Mouse (Mus musculus) hindbrain, embryonic 16.5 days (tissue): ENCODE results near the gene Kctd20. TPM values are rescaled to one million over a fixed set of nuclear protein-coding genes. Genes with fewer than 3 reads are reported as not detected.

Source experiments
- ATAC-seq: fragments of 200-750 bp; cut with Nextera tagmentation; 2 replicates; pipeline ENCODE4 v1.8.0; 2017; ENCODE audit warnings: moderate TSS enrichment, moderate library complexity
- H3K27ac ChIP-seq: fragments of 300-500 bp; sonication (generic); 2 replicates; pipeline ENCODE4 v1.5.1; 2014; ENCODE audit warnings: low read depth, mild to moderate bottlenecking, control low read depth, low read length, moderate library complexity
- H3K27me3 ChIP-seq: fragments of 300-500 bp; sonication (generic); replicated peaks from 2 replicates; pipeline ENCODE4 v1.6.1; 2014; ENCODE audit warnings: low read length; ENCODE audit not compliant: control insufficient read depth, insufficient read depth
- H3K36me3 ChIP-seq: fragments of 300-500 bp; sonication (generic); 2 replicates; pipeline ENCODE4 v1.6.1; 2014; ENCODE audit warnings: mild to moderate bottlenecking, low read length, moderate library complexity, mixed read lengths; ENCODE audit not compliant: control insufficient read depth, insufficient read depth
- H3K4me1 ChIP-seq: fragments of 300-500 bp; sonication (generic); 2 replicates; pipeline ENCODE4 v1.6.1; 2014; ENCODE audit warnings: low read depth, low read length; ENCODE audit not compliant: control insufficient read depth, insufficient read depth
- H3K4me2 ChIP-seq: fragments of 300-500 bp; sonication (generic); 2 replicates; pipeline ENCODE4 v1.6.1; 2014; ENCODE audit warnings: mild to moderate bottlenecking, low read length, control low read depth, moderate library complexity
- H3K4me3 ChIP-seq: fragments of 300-500 bp; sonication (generic); 2 replicates; pipeline ENCODE4 v1.5.1; 2014; ENCODE audit warnings: mild to moderate bottlenecking, low read length, control low read depth, moderate library complexity
- H3K9ac ChIP-seq: fragments of 300-500 bp; sonication (generic); 2 replicates; pipeline ENCODE4 v1.6.1; 2014; ENCODE audit warnings: low read depth, mild to moderate bottlenecking, control low read depth, low read length, moderate library complexity
- H3K9me3 ChIP-seq: fragments of 300-500 bp; sonication (generic); 2 replicates; pipeline ENCODE4 v1.6.1; 2014; ENCODE audit warnings: mild to moderate bottlenecking, low read length, moderate library complexity; ENCODE audit not compliant: control insufficient read depth
- WGBS: fragments of 180-500 bp; shearing (Covaris S2); extraction: QIAGEN DNeasy Blood & Tissue Kit; methylation state at CpG from one replicate; pipeline ENCODE4 v1.1.7; 2014; 5-methylcytosine and 5-hydroxymethylcytosine counted together
- polyA plus RNA-seq: library from polyadenylated mRNA; unstranded; fragments of >200 nt; fragmentation: Nextera tagmentation; extraction: Ambion mirVana; gene quantifications from 2 replicates; pipeline ENCODE4 v1.2.1, GENCODE M21; 2015

Gene Kctd20
- polyA plus RNA-seq, 1 experiment from 2014 or later: 76.5 TPM

DNA sequence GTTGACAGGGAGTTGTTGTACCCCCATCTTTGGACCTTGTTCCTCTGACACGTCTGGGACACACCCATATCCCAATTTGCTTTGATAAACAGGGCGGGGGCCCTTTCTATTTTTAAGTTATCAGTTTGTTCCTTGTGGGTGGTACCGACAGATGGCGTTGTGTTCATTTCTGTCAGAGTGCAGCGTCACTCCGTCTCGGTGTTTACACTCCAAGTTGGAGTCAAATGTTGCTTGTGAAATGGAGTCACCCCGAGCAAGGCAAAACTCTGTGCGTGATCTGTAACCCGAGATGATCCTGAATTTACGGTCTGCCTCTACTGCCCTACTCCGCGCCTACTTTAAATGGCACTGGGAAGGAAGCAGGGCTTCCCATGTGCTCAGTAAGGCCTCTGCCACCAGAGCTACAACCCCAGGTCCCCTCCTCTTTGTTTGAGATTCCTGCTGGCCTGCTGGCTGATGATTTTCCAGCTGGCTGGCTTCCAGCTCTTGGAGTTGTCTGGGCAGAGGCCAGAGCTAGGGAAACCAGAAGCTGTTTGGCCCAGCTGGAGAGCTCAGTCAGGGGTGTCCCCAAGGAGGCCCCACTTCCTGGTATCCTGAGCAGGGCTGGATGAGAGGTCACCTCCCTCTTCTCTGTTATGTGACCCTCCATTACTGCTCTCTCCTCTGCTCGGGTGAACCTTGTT lies 21.2 kb upstream of the Kctd20 start:
- Histone ChIP-seq H3K36me3 (no peaks in the 10 kb centered on the region), H3K27ac (0 out of 2 replicates have a peak overlapping the region, but pooled peaks have one; percentile 44), H3K27me3 (no peaks in the 10 kb centered on the region), H3K9ac (peak overlapping the region; percentile 41; the same call in 1 of the 2 replicates), H3K4me3 (0 out of 2 replicates have a peak overlapping the region, but pooled peaks have one; percentile 5), H3K9me3 (no peaks in the 10 kb centered on the region), H3K4me2 (peak overlapping the region; percentile 37), H3K4me1 (peaks cover 10% of the 10 kb centered on the region)
- WGBS: 21% methylated on average over 14 of the region's 14 CpGs
- ATAC-seq: peak; percentile 71

DNA sequence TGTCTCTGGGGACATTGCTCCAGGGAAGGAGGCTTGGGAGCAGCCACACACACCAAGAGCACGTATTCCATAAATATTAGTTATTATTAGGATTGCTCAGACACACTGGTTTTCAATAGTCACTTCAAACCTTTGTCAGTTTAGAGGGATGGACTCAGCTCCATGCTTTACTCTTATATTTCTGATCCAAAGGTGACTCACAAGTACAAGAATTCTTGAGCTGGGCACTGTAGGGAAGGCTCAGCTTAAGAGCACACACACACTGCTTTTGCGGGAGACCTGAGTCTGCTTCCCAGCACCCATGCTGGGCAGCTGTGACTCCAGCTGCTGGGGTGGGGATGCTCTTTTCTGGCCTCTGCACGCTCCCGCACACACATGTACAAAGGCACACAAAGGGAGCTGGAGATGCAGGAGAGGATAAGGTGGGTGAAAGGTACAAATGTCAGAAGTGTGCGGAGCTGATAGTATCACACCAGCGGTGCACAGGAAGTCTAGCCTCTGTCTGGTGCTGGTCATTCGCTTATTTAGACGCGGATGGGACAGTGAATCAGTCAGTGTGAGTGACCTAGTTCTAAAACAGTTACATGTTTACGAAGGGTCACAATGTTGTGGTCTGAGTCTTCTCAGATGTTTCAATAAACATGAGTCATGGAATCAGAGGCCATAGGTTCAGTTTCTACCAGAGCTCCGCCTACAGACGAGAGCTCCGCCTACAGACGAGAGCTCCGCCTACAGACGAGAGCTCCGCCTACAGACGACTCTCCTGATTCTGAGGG lies 20.1 kb upstream of the Kctd20 start:
- WGBS: 94% methylated on average over 18 of the region's 18 CpGs
- Histone ChIP-seq H3K27ac (no peak overlapping the region), H3K4me3 (no peak overlapping the region), H3K9ac (no peak overlapping the region), H3K4me2 (no peak overlapping the region), H3K4me1 (peaks cover 8% of the 10 kb centered on the region), H3K36me3 (no peaks in the 10 kb centered on the region), H3K27me3 (no peaks in the 10 kb centered on the region), H3K9me3 (no peaks in the 10 kb centered on the region)
- ATAC-seq: no peak

DNA sequence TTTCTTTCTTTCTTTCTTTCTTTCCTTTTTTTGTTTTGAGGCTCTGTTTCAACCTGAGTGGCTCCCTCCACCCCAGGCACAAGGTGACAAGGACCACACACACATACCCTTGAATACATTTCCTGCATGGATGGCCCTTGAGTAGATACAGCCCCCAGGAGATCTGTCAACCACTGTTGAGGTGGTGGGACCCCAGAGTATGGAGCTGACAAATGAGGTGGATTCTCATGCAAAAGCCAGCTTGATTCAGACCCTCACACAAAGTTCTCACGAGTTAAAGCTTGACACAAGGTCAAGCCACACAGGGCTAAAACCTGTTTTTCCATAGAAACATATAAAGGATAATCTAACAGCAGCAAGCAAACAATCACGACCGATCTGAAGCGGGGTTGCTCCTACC lies 19.5 kb upstream of the Kctd20 start:
- Histone ChIP-seq H3K9me3 (no peaks in the 10 kb centered on the region), H3K4me1 (peaks cover 8% of the 10 kb centered on the region), H3K4me2 (no peak overlapping the region), H3K9ac (no peak overlapping the region), H3K27me3 (no peaks in the 10 kb centered on the region), H3K27ac (no peak overlapping the region), H3K36me3 (no peaks in the 10 kb centered on the region), H3K4me3 (no peak overlapping the region)
- ATAC-seq: no peak
- 87% methylated on average over 4 of the region's 4 CpGs for whole genome bisulfite sequencing

DNA sequence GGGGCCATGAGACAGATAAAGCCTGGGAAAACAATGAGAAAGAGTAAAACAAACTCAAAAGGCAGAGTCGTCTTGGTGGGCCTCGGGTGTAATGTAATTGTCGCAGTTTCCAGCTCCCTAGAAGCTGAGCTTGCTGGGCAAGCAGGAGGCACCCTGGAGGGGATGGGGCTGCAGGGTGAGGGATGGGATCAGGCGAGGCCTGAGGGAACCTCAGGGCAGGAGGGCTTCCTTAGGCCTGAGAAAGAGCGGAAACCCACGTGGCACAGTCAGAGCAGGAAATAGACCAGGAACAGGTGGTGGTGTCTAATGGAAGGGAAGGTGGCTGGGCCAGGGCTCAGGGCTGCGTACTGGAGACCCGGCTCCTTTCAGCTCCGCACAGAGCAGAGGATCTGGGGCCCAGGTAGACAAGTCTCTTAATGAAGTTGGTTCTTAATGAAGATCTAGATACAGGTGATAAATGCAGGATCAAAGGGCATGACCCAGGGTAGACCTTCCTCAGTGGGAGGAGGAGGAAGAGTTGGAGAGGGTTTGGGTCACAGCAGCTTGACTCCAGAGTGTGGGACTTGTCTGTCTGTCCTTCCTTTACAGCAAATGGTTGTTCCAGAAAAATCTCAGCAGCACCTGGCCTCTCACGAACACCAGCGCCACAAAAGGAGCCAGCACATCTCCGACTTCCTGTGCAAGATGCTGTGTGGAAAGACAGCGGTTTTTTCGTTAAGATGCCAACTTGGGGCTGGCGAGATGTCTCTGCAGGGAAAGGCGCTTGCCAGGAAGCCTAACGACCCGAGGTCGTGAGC lies 17.4 kb upstream of the Kctd20 start:
- Histone ChIP-seq H3K4me2 (no peak overlapping the region), H3K9ac (no peak overlapping the region), H3K4me1 (peaks cover 8% of the 10 kb centered on the region), H3K9me3 (no peaks in the 10 kb centered on the region), H3K27ac (no peak overlapping the region), H3K4me3 (no peak overlapping the region), H3K36me3 (no peaks in the 10 kb centered on the region), H3K27me3 (no peaks in the 10 kb centered on the region)
- no peak for ATAC-seq
- WGBS: 74% methylated on average over 19 of the region's 19 CpGs

DNA sequence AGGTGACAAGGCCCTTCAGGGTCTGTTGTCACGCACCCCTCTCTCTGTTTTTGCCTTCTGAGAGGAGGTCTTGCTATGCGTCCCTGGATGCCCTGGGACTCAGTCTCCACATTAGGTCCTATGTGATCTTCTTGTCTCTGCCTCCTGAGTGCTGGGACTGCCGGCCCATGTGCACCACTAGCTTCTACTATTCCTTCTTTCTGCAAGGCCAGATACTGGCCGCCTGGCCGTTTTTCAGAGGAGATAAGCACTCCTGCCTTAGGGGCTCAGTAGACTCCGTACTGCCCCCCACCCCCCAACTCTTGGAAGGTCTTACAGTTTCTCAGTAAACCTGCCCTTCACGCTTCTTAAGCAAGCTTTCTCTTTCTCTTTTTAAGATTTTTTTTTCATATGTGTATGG lies 15.6 kb upstream of the Kctd20 start:
- H3K4me1 ChIP-seq: no peaks in the 10 kb centered on the region
- WGBS: 96% methylated on average over 7 of the region's 7 CpGs
- H3K4me3 ChIP-seq: no peak overlapping the region

DNA sequence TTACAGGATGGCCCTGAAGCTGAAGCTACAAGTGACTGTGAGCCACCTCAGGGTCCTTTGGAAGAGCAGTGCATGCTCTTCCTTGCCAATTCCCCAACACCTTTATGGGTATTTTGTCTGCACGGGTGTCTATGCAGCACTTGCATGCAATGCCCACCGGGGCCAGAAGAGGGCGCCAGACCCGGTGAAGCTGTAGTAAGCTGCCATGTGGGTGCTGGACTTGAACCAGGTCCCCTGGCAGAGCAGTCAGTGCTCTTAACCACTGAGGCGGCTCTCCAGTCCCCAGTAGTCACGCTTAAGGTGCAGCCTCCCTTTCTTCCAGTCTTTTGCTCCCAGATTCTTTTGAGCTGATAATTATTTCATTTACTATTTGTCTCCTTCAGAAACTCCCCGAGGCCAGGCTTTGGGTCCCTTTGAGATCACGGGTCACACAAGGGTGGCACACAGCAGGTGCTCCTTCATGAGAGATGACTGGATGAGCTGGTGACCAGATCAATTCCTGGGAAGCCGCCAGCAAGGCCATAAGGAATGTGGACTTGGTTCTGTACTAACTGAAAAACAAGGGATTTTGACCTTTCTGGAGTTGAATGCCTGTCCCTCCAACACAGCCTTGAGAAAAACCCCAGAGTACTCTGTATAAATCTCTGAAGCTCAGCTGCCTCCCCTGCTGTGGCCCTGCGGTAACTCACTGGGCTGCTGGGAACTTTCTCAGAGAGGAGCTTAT lies 15.0 kb upstream of the Kctd20 start:
- Histone ChIP-seq H3K27ac (no peak overlapping the region), H3K36me3 (no peaks in the 10 kb centered on the region), H3K9ac (no peak overlapping the region), H3K27me3 (no peaks in the 10 kb centered on the region), H3K4me1 (no peaks in the 10 kb centered on the region), H3K4me2 (no peak overlapping the region), H3K9me3 (no peaks in the 10 kb centered on the region), H3K4me3 (no peak overlapping the region)
- WGBS: 78% methylated on average over 10 of the region's 10 CpGs
- no peak for ATAC-seq

More for the DNA sequence above, 15.6 kb upstream of the Kctd20 start:
- Histone ChIP-seq H3K9ac (no peak overlapping the region), H3K9me3 (no peaks in the 10 kb centered on the region), H3K4me2 (no peak overlapping the region), H3K27ac (no peak overlapping the region), H3K27me3 (no peaks in the 10 kb centered on the region), H3K36me3 (no peaks in the 10 kb centered on the region)
- ATAC-seq: no peak

DNA sequence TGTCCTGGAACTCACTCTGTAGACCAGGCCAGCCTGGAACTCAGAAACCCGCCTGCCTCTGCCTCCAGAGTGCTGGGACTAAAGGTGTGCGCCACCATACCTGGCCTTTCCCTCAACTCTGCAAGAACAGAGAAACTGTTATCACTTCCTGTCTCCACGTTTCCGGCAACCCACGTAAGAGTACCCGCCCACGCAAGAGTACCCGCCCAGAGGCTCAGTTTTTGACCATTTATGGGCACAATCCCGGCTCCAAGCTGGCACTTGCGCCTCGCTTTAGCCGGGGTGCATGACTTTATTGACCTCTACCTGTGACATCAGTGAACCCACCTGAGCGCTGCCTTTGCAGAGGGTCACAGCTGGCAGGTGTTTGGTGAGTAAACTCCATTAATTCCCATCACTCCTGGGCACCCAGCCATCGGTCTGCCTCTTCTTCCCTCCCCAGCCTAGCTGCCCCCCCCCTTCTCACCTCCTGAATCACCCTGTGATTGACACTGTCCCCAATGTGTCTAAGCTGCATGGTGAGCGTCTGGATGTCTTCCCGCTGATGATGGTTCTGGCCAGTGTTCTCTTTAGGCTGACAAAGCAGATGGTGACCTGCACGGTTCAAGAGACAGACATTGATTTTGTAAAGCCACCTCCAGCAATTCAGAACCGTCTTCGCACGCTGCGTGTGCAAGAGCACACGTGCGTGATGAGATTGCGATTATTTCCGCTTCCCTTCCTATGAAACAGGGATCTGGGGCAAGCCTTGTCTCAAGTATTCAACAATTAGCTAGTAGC lies 10.8 kb upstream of the Kctd20 start:
- no peak overlapping the region for H3K9ac ChIP-seq
- no peaks in the 10 kb centered on the region for H3K27me3 ChIP-seq
- H3K27ac ChIP-seq: no peak overlapping the region
- 83% methylated on average over 25 of the region's 25 CpGs for WGBS
- ATAC-seq: no peak
- no peak overlapping the region for H3K4me2 ChIP-seq
- H3K4me3 ChIP-seq: no peak overlapping the region
- H3K36me3 ChIP-seq: no peaks in the 10 kb centered on the region
- H3K9me3 ChIP-seq: no peaks in the 10 kb centered on the region
- H3K4me1 ChIP-seq: no peaks in the 10 kb centered on the region

DNA sequence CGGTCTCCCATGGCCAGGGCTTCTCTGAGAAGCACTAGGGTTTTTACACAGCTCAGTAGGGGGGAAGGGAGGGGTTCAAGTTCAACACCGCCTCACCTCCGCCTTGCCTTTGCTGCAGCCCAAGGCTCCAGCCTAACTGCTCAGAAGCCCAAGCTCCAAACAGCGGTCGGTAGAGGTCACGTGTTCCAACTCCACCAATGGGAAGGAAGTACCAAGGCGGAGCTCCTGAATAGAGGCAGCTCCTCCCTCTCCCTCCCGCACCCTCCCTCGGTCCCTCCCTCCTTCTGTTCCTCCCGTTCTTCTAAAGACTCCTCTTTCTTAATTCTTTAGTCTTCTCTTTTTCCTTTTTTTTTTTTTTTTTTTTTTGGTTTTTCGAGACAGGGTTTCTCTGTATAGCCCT lies 9.6 kb upstream of the Kctd20 start:
- Histone ChIP-seq H3K4me2 (no peak overlapping the region), H3K9ac (no peak overlapping the region), H3K9me3 (no peaks in the 10 kb centered on the region), H3K4me3 (no peak overlapping the region), H3K27me3 (no peaks in the 10 kb centered on the region), H3K4me1 (no peaks in the 10 kb centered on the region), H3K27ac (no peak overlapping the region), H3K36me3 (no peaks in the 10 kb centered on the region)
- ATAC-seq: no peak
- 82% methylated on average over 10 of the region's 11 CpGs for WGBS
